Mouse (Mus musculus) heart, postnatal 14 days (tissue): ENCODE measurements around the gene Gm27021. TPM values are rescaled to one million over a fixed set of nuclear protein-coding genes. Genes with fewer than 3 reads are reported as not detected.
A peak's percentile ranks its signal among the peaks of the same experiment; 100 is the strongest.

ENCODE experiments used
- DNase-seq, 2 experiments: peaks; one replicate each; pipeline ENCODE4 v3.0.0; 2021 to 2022
- intact Hi-C: fragments of 180-260 bp; cut with DNase I; formaldehyde crosslinking; loops from one replicate; pipeline ENCODE4 v1.15.1; 2025
- total RNA-seq, 2 experiments: library from RNA; stranded (reverse); gene quantifications; 2 replicates each; pipeline ENCODE4 v1.2.3; 2021

The Gm27021 gene
- total RNA-seq, 2 experiments from 2014 or later: not detected

GRCm38 (mm10) chr8:120616663-120617626, 50.9 kb downstream of the Gm27021 start:
- DNase-seq: no peak
- intact Hi-C loops: no loop called here

GRCm38 (mm10) chr8:120614491-120614890, 53.4 kb downstream of the Gm27021 start:
- no peak for DNase-seq
- intact Hi-C loops: no loop called here

DNA sequence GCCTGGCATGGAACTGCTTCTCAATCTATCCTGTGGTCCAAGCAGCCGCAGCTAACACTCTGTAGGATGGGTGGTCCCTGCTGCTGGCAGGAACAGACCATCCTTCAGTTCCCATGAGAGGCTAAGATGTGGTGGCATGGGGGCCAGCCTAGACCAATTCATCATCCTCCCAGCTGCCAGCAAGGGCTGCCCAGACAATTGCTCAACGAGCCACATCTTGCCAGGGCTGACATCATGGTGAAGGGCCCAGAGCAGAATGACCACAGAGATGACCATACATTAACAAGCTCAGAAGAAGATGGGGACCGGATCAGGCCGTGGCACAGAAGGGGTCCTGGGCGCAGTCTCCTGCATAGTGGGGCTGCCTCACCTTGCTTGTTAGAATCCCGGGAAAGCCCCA, 57.1 kb downstream of the Gm27021 start:
- intact Hi-C loops: no loop called here
- DNase-seq: no peak

GRCm38 (mm10) chr8:120607885-120608284, 60.0 kb downstream of the Gm27021 start:
- peak; percentile 77 to 88 for DNase-seq
- intact Hi-C loops: no loop called here

DNA sequence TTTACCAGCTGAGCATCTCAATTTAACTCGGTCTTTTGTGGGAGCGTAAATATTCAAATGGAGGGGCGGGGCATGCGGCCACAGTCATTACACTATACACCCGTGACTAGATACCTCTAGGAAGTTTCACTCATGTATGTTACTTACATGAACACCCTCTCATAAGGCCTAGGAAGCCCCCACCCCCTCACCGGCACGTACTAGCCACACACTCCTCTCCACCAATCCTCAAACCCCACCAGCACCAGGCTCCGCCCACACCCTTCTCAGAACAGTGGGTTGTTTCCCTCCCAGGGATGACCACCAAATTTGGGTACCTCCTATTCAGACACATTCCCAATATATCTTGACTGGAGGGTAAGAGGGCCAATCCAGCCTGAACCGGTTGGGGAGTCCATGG, 60.4 kb downstream of the Gm27021 start:
- DNase-seq: no peak
- intact Hi-C loops: no loop called here

GRCm38 (mm10) chr8:120602672-120603071, 65.2 kb downstream of the Gm27021 start:
- intact Hi-C loops: no loop called here
- DNase-seq: no peak

DNA sequence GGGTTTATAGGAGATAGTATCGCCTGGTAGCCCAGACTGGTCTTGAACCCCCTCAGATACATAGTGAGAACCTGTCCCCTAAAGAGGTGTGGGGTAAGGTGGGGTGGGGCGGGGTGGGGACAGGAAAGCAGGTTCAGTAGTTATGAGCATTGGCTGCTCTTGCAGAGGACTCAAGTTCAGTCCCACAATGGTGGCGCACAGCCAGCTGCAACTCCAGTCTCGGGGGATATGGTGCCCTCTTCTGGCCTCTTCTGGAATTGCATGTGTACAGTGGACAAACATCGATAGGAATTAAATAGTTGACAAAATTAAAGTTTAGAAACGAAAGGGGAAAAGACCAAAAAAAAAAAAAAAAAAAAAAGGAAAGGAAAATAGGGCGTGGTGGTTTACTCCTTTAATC, 68.4 kb downstream of the Gm27021 start:
- intact Hi-C loops: loop anchor here (5.0 kb wide), 2 partner anchors 277 to 422 kb away; partner anchors contain the start of gene Fam92b
- DNase-seq: peak; percentile 87 to 90

DNA sequence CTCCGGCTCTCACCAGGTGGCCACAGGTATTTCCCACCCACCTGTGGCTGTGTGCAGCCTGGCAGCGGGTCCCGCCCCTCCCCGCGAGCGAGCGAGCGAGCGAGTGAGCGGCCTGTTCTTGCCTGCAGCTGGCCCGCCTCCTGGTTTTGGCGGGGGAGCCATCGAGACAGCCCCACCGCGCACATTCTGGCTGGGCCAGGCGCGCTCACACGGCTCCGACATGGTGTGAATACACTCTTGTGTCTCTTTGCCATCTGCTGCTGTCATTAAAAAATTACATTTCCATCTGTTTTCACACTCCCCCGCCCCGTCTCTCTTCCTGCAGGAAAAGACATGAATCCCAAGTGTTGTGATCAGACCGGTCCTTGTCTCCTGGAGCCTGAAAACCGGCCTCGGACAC, 69.3 kb downstream of the Gm27021 start:
- intact Hi-C loops: loop anchor here (5.0 kb wide), 2 partner anchors 276 to 421 kb away; partner anchors contain the start of gene Fam92b
- DNase-seq: peak; percentile 35 to 40

GRCm38 (mm10) chr8:120595963-120596362, 71.9 kb downstream of the Gm27021 start:
- intact Hi-C loops: loop anchor here (5.0 kb wide), 2 partner anchors 274 to 419 kb away; partner anchors contain the start of gene Fam92b

DNA sequence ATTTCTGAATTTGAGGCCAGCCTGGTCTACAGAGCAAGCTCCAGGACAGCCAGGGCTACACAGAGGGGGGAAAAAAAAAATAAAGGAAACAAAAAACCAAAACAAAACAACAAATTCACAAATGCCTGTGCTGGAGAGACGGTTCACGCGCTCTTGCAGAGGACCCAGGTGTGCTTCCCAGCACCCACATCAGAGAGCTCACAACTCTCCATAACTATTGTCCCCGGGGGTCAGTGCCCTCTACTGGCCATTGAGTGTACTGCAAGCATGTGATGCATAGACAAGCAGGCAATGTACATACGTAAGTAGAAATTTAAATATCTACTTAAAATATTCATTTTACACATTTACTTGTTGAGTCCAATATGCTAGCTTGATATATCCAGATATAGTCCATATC, 73.3 kb downstream of the Gm27021 start:
- DNase-seq: no peak
- intact Hi-C loops: no loop called here

More at GRCm38 (mm10) chr8:120595963-120596362, 71.9 kb downstream of the Gm27021 start:
- DNase-seq: peak; percentile 58 to 73

GRCm38 (mm10) chr8:120591587-120592292, 76.1 kb downstream of the Gm27021 start:
- no peak for DNase-seq
- intact Hi-C loops: no loop called here

- intact Hi-C loops: no loop called here
- peak; percentile 67 to 76 for DNase-seq
Measured at GRCm38 (mm10) chr8:120589921-120590320, 78.0 kb downstream of the Gm27021 start.

DNA sequence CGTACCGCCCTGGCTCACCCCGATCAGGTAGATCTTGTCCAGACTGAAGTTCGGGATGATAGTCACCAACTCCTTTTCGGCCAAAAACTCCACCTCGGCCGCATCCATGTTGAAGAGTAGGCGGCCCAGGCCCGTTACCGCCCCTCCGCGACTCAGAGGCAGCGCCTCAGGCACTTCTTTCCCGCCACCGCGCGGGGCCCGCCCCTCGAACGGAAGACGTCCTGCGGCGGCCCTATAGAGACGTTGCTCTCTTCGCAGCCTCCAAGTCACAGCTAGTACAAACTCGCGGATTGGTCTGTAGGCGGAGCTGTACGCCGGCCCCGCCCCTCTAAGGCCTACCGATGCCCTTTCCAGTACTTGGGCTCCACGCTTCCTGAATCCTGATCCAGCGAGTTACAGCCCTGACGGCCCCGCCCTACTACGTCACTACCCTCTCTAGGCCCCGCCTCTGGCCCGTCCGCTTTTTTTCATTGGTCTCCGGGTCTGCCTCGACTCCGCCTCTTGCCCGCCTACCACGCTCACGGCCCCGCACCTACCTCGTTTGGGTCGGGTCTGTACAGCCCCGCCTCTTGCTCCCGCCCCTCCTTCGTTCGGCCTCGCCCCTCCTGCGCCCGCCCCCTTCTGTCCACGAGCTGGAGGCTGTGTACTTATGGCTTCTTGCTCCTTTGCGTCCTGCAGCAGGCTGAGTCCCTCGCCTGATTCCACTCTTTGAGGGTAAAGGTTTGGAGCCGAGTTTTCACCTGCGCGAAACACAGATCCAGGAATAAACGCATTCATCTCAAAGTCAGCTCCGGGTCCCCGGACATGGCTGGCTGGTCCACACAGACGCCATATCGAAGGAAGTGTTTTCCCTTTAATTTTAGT, 78.7 kb downstream of the Gm27021 start, which contains the start of gene Gins2:
TSS of gene Gins2 (minus strand) at position 397 of the 864 bp plus-strand sequence.
- DNase-seq: peak; percentile 98 to 99
- intact Hi-C loops: no loop called here

DNA sequence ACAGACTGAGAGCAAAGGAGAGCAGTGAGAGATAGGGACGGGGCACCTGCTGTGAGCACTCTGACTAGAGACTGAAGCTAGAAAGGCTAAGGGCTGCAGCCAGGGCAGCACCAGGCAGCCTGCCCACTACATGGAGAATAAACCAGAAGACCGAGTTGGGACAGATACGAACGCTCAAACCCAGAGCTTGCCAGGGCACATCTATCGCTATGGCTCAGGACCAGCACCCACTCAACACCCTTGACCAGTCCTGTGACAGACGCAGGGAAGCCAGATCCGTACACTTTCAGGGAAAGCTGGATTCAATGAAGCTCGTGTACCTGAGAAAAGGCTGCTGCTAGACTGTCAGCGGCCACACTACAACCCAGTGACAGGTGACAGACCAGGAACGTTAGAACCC, 82.4 kb downstream of the Gm27021 start:
- DNase-seq: peak; percentile 57 to 67
- intact Hi-C loops: no loop called here

DNA sequence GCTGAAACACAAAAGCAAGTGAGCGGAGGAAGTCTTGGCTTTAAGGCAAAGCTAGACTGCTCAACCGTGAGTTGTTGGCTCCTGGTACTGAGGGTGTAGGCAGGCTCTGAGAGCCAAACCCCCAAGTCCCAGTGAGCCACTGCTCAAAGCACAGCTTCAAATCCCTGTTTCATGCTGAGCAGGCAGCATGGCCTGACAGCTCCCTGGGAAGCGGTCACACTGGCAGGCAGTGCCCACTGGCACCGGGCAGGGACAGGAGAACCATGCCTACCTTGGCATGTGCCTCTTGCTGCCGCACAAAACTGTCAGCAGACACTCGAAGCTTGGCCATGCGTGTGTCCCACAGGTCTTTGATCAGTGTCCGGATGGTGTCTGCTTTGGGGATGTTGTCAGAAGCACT, 86.1 kb downstream of the Gm27021 start:
- intact Hi-C loops: no loop called here
- peak; percentile 57 to 67 for DNase-seq

- intact Hi-C loops: no loop called here
- DNase-seq: no peak
Measured at GRCm38 (mm10) chr8:120581329-120581728, 86.5 kb downstream of the Gm27021 start.

GRCm38 (mm10) chr8:120580336-120581000, 87.4 kb downstream of the Gm27021 start:
- intact Hi-C loops: no loop called here
- no peak for DNase-seq

DNA sequence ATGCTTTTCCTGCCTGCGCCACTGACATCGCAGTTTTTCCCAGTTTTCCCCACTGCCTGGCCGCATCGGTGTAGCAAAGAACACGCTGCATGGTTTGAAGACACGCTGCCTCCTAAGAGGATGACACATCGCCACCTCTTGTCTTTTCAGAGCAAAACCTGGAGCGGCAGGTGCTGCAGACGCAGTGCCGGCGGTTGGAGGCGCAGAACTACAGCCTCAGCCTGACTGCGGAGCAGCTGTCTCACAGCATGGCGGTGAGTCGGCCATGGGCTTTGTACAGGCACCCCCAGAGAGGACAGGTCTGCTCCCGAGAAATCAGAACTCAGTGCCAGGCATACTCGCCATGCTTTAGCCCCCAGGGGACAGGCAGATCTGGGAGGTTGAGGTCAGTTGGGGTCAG, 90.1 kb downstream of the Gm27021 start:
- no peak for DNase-seq
- intact Hi-C loops: no loop called here

- DNase-seq: no peak
- intact Hi-C loops: no loop called here
Measured at GRCm38 (mm10) chr8:120575801-120576200, 92.1 kb downstream of the Gm27021 start.

DNA sequence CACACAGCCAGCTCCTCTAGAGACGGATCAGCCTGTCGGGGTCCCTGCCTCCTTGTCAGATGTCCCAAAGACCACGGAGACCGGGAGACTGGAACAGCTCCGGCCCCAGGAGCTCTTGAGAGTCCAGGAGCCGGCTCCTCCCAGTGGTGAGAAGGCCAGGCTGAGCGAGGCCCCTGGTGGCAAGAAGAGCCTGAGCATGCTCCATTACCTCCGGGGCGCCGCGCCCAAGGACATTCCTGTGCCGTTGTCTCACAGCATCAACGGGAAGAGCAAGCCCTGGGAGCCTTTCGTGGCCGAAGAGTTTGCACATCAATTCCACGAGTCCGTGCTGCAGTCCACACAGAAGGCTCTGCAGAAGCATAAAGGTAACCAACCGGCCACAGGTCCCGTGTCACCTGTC, 92.9 kb downstream of the Gm27021 start:
- intact Hi-C loops: no loop called here
- DNase-seq: no peak
